ENCODE assay signal across 8 mouse cellular contexts in genomic region chr8:106058731-106059612, GRCm38 (mm10). TPM values are rescaled to one million over a fixed set of nuclear protein-coding genes. Genes with fewer than 3 reads are reported as not detected.
DNase-seq lines count a peak whose midpoint lies in the region; ATAC-seq and TF ChIP-seq lines count a peak whose summit lies in the region.

Gene Nfatc3, plus strand, starts transcription at chr8:106058840.

- H3K4me2 ChIP-seq in embryonic facial prominence, embryonic 14.5 days (ENCODE audit: low read depth, low read length), result peak within 1 kb of the TSS; percentile 74
- H3K4me2 ChIP-seq in limb, embryonic 13.5 days (replicated peaks), result peak within 1 kb of the TSS; percentile 83
- peak within 1 kb of the TSS; percentile 81 for H3K4me2 ChIP-seq in midbrain, embryonic 16.5 days (ENCODE audit: low read length)

- H3K4me1 ChIP-seq in embryonic facial prominence, embryonic 14.5 days (ENCODE audit: control insufficient read depth, insufficient read depth, low read length), result peaks cover 15% of the 10 kb centered on the region
- H3K4me1 ChIP-seq in heart, adult 2 months (ENCODE audit: control insufficient read depth, insufficient read depth, low read length), result peaks cover 7% of the 10 kb centered on the region
- peaks cover 24% of the 10 kb centered on the region for H3K4me1 ChIP-seq in limb, embryonic 13.5 days
- H3K4me1 ChIP-seq in midbrain, embryonic 16.5 days (ENCODE audit: control insufficient read depth, insufficient read depth, low read length), result peaks cover 24% of the 10 kb centered on the region

- no peaks in the 10 kb centered on the region for H3K27me3 ChIP-seq in embryonic facial prominence, embryonic 14.5 days (replicated peaks; ENCODE audit: control insufficient read depth, insufficient read depth, low read length)
- no peaks in the 10 kb centered on the region for H3K27me3 ChIP-seq in heart, adult 2 months (ENCODE audit: control insufficient read depth, insufficient read depth, low read length)
- H3K27me3 ChIP-seq in limb, embryonic 13.5 days, result no peaks in the 10 kb centered on the region
- H3K27me3 ChIP-seq in midbrain, embryonic 16.5 days (ENCODE audit: control insufficient read depth, insufficient read depth, low read depth, low read length), result no peaks in the 10 kb centered on the region

- peaks cover 2% of the 10 kb centered on the region; the same call in 1 of the 2 replicates for H3K79me2 ChIP-seq in heart, adult 2 months (replicated peaks; ENCODE audit: control insufficient read depth, insufficient read depth, low read length)

- TF ChIP-seq EP300 in heart, adult 2 months (IDR thresholded peaks at IDR 0.05; ENCODE audit: insufficient read depth, low read depth, low read length), result no peak

- under 1% methylated on average over 38 of the region's 52 CpGs for WGBS in embryonic facial prominence, embryonic 14.5 days
- WGBS in heart, adult 2 months, result 1% methylated on average over 51 of the region's 52 CpGs
- under 1% methylated on average over 52 of the region's 52 CpGs for WGBS in limb, embryonic 13.5 days
- WGBS in midbrain, embryonic 16.5 days, result 2% methylated on average over 33 of the region's 52 CpGs

- TF ChIP-seq POLR2A in heart, adult 2 months (IDR thresholded peaks at IDR 0.05; ENCODE audit: insufficient read depth, low read depth, low read length), result peak; percentile 91

- peak within 1 kb of the TSS; percentile 84 for H3K4me3 ChIP-seq in embryonic facial prominence, embryonic 14.5 days (ENCODE audit: low read depth, low read length)
- peak within 1 kb of the TSS; percentile 76 for H3K4me3 ChIP-seq in heart, adult 2 months
- H3K4me3 ChIP-seq in limb, embryonic 13.5 days, result peak within 1 kb of the TSS; percentile 87
- H3K4me3 ChIP-seq in midbrain, embryonic 16.5 days (ENCODE audit: low read depth, low read length), result peak within 1 kb of the TSS; percentile 52

- H3K9me3 ChIP-seq in embryonic facial prominence, embryonic 14.5 days (ENCODE audit: control insufficient read depth, low read length), result no peaks in the 10 kb centered on the region
- H3K9me3 ChIP-seq in limb, embryonic 13.5 days, result no peaks in the 10 kb centered on the region
- no peaks in the 10 kb centered on the region for H3K9me3 ChIP-seq in midbrain, embryonic 16.5 days (replicated peaks; ENCODE audit: control insufficient read depth, low read length, poor library complexity, severe bottlenecking)

- H3K9ac ChIP-seq in embryonic facial prominence, embryonic 14.5 days (ENCODE audit: low read depth, low read length), result peak within 1 kb of the TSS; percentile 89
- H3K9ac ChIP-seq in heart, adult 2 months (ENCODE audit: low read depth, low read length), result peak within 1 kb of the TSS; percentile 96
- peak within 1 kb of the TSS; percentile 92 for H3K9ac ChIP-seq in limb, embryonic 13.5 days
- H3K9ac ChIP-seq in midbrain, embryonic 16.5 days (ENCODE audit: low read depth, low read length), result peak within 1 kb of the TSS; percentile 70

- DNase-seq in 3T3-L1 (ENCODE audit: low read depth, low spot score), result peak; percentile 98
- DNase-seq in adrenal gland, postnatal 4 days (ENCODE audit: low spot score in 2 of 2), result peak; percentile 85 to 89
- DNase-seq in embryonic facial prominence, embryonic 14.5 days (ENCODE audit: low spot score), result peak; percentile 100
- DNase-seq in heart, adult 2 months, result peak; percentile 96 to 99
- DNase-seq in kidney, adult 8-10 months, result peak; percentile 96 to 98
- peak; percentile 74 to 98 for DNase-seq in spleen, postnatal 10 days (ENCODE audit: low spot score in 2 of 2)

- H3K27ac ChIP-seq in embryonic facial prominence, embryonic 14.5 days (replicated peaks; ENCODE audit: low read depth, low read length), result peak within 1 kb of the TSS; percentile 92
- H3K27ac ChIP-seq in heart, adult 2 months, result peak within 1 kb of the TSS; percentile 95
- H3K27ac ChIP-seq in limb, embryonic 13.5 days, result peak within 1 kb of the TSS; percentile 95
- H3K27ac ChIP-seq in midbrain, embryonic 16.5 days (ENCODE audit: low read length), result peak within 1 kb of the TSS; percentile 87

- no peak for TF ChIP-seq CTCF in heart, adult 2 months (IDR thresholded peaks at IDR 0.05)

- 0 out of 2 replicates have a peak, but pooled peaks cover 1% of the 10 kb centered on the region for H3K36me3 ChIP-seq in embryonic facial prominence, embryonic 14.5 days (ENCODE audit: control insufficient read depth, insufficient read depth, low read length)
- H3K36me3 ChIP-seq in heart, adult 2 months (ENCODE audit: control insufficient read depth, insufficient read depth, low read length), result peaks cover 11% of the 10 kb centered on the region
- peaks cover 4% of the 10 kb centered on the region for H3K36me3 ChIP-seq in limb, embryonic 13.5 days
- H3K36me3 ChIP-seq in midbrain, embryonic 16.5 days (ENCODE audit: control insufficient read depth, insufficient read depth, low read length), result no peaks in the 10 kb centered on the region

- ATAC-seq in embryonic facial prominence, embryonic 14.5 days (ENCODE audit: low read depth), result peak; percentile 98
- ATAC-seq in limb, embryonic 13.5 days (ENCODE audit: low FRiP score, low read depth), result peak; percentile 99
- peak; percentile 98 for ATAC-seq in midbrain, embryonic 16.5 days

- intact Hi-C loops in heart, adult 2 months (cut with DNase I), result no loop called here

RNA-seq across cellular contexts. Expression of gene Nfatc3, which starts in this region (rescaled TPM):
- total RNA-seq in adrenal gland, postnatal 4 days (2021), result 10 to 100 TPM; 52.0 to 52.7 TPM
- polyA plus RNA-seq in embryonic facial prominence, embryonic 14.5 days (2014; fragmentation: Nextera tagmentation; extraction: Ambion mirVana), result 7.2 and 7.3 TPM in 2 replicates
- 10 to 100 TPM; 18.9 to 19.2 TPM for total RNA-seq in heart, adult 2 months (2021)
- 12.2 and 21.8 TPM in 2 replicates for polyA plus RNA-seq in heart, adult 2 months (2012; rRNA removed)
- polyA plus RNA-seq in limb, embryonic 13.5 days (2015; fragmentation: Nextera tagmentation; extraction: Ambion mirVana), result 9.1 and 9.4 TPM in 2 replicates
- polyA plus RNA-seq in midbrain, embryonic 16.5 days (2015; fragmentation: Nextera tagmentation; extraction: Ambion mirVana), result 2.1 and 3.2 TPM in 2 replicates

Comparison
In these comparisons a context has a peak if more than half of its experiments do, and no peak if none do; other contexts are left out.
1. Peak in every context shown above with its lines: DNase-seq, ATAC-seq, H3K4me3 ChIP-seq and H3K27ac ChIP-seq.